Mouse (Mus musculus): ENCODE data around the gene Nav2.

The Nav2 gene

DNA sequence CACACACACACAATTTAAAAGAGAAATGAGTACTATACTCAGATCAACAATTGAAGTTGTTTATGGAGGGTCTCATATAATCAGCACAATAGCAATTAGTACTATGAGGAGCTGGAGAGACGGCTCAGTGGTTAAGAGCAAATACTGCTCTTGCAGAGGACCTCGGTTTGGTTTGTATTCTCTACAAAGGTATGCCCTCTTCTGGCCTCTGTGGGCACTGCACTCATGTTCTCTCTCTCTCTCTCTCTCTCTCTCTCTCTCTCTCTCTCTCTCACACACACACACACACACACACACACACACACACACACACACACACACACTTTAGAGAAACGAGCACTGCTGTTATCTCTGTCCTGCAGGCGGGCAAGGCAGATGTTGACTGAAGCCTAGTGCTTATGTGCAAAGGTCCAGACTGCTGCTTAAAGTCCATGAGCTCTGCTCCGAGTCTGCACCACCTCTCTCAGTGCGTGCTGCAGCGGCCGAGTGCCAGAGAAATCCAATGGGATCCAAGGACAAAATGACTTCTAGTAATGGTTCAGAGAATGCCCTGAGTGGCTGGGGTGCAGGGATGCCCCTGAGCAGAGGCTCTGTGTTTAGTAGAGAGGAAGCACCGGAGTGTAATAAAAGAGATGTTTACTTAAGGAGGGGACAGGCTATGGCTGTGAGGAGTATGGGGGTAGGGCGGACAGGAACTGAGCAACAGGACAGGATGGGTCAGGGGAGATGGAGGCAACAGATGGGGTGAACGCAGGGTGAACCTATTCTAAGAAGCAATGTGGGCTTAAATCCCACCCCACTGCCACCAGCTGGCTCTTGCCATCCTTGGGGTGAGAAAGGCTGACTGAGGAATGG lies 375.2 kb downstream of the Nav2 start:
- no peak for DNase-seq (ENCODE audit: low spot score)

- DNase-seq (ENCODE audit: low spot score) = no peak
Measured at GRCm38 (mm10) chr7:49288186-49288585, 379.7 kb downstream of the Nav2 start.

DNA sequence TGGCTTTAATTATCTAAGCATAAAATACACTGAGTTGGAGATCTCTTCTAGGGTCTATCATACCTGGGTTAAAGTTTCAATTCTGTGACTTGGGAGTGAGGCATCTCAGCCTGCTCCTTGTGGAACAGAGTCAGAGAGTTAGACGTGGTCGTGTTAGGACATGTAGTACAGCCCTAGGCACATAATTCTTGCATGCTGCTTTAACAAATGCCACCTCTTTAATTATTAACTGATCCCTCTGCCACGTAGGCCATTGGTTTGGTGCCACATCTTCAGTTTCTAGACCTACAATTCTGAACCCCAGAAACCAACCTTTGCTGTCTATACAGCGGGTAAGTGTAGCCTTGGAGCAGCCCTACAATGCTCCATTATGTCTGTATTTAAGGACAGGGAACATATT lies 381.8 kb downstream of the Nav2 start:
- no peak for DNase-seq (ENCODE audit: low spot score)

DNA sequence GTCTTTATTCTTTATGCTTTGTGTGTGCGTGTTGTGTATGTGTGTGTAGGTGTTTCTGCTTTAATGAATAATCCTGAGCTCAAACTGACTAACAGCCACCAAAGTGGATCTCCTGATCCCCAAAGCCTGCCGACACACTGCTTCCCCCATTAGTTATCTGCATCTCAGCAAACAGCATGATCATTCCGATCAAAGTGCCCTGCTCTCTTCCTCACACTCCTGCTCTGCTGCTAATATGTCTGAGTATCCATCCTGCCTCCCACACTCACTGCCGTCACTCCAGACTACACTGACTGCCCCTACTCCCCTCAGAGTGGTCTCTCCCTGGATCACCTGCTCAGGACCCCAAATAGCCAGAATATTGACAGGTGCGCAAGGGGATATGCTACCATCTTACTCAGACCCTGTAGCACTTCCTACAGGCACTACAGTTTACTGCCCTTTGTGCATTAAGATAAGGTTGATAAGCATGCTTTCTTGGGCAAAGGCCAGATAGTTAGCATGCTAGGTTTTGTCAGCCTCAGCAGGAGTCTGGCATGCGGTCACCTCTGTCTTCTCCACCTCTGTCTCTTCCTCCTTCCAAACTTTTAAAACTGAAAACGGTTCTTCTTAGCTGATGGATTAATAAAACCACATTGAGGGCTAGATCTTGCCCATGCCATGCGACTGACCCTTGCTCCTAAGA lies 382.8 kb downstream of the Nav2 start:
- DNase-seq (ENCODE audit: low spot score) = no peak

DNA sequence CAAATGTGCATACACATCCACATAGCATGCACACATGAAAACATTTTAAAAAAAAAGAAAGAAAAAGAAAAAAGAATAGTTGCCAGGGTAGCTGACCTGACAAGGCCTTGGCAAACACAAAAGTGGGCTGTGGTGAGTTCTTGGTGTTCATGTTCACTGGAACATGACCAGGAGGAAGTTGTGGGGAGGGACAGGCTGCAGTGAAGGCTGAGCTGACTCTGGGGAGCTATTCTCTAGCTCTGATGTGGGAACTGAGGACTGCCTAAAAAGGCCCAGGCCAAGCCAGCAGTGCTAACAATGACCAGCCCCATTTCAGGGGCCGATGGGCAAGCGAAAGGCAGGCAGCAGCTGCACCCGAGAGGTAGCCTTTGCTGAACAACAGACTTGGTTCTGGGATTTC lies 388.6 kb downstream of the Nav2 start:
- no peak for DNase-seq (ENCODE audit: low spot score)

DNA sequence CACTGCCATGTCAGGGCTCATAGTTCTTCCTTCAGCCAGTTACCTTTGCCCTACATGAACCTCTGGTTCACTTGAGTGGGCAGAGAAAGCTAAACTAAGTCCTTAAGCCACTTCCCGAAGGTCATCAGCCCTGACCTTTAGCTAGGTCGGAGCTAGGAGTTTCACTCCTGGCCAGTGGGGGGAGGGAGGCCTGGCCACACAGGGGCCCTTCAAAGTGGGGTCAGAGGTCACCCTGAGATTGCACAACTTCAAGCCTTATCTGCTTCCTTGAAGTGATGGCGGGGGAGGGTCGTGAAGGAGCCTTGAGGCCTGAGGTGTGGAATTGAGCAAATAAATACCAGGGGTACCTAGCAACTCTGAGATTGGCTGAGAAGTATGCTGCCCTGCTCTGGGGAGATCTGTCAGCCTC lies 389.9 kb downstream of the Nav2 start:
- peak; percentile 35 for DNase-seq (ENCODE audit: low spot score)

GRCm38 (mm10) chr7:49301487-49301886 lies 393.0 kb downstream of the Nav2 start:
- no peak for DNase-seq (ENCODE audit: low spot score)

DNA sequence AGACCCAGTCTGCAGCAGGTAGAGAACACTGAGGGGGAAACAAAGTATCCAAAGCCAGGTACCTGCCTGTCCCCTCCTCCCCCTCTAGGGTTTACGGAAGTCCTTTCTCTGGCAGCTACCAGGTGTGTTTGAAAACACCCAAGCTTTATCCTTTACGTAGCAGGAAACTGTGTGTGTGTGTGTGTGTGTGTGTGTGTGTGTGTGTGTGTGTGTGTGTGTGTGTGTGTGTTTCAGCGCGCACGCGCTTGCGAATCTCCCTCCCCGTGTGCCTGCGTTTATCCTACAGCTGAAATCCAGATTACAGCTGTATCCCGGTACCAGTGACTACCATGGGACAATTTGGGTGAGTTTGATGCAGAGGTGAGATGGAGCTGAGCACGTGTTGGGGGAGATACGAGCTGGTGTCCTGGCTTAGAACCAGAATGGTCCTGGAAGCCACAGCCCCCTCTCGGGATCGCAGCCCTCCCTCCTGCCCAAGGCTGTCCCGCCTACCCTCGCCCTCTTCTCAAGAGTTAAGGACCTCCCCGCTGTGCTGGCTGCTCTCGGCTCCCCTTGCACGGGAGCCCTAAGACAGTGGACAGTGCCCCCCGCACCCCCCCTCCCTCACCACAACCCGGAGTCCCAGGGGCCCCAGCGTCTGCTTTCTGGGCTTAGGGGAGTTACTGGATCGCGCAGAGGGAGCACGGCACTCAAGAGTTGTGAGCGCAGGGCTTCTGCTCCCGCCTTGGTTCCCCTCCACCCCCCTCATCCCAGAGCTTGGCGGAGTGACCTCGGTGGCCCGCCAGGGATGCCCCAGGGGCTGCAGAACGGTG lies 395.3 kb downstream of the Nav2 start:
- peak; percentile 66 for DNase-seq (ENCODE audit: low spot score)

- no peak for DNase-seq (ENCODE audit: low spot score)
Measured at GRCm38 (mm10) chr7:49307717-49308116, 399.2 kb downstream of the Nav2 start.

DNA sequence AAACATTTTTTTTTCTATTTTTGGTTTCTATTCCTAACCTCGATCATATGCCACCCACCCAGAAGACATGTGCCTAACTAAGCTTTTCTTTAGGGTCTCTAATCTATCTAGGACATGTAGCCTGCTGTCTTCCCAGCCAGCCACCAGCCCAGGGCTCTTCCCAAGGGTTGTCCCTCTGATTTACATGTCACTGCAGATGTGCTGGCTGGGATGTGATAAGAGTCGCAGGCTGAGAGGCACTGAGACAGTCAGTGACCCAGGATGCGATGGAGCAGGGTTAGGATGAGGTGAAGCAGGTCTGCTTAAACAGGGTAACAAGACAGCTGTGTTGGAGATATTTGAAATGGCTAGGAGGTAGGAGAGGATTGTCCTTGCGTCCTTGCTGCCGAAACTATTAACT lies 401.2 kb downstream of the Nav2 start:
- no peak for DNase-seq (ENCODE audit: low spot score)

DNA sequence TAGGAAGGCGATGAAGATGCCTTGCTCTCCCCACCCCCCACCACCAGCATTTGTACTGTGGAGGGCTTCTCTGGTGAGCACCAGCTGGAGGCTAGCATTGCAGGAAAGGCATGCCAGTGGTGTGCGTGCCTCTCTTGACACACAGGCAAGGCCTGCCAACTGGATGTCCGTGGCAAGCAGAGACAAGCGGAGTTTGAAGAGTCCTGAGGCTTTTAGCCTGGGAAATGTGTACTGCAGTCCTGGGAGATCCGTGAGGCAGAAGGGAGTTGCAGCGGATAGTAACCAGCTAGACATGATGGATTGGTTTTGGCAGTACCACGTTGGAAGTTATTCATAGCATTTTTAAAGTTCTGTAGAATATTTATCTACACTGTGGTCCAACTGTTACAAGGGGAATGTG lies 405.4 kb downstream of the Nav2 start:
- DNase-seq (ENCODE audit: low spot score) = no peak

- no peak for DNase-seq (ENCODE audit: low spot score)
Measured at GRCm38 (mm10) chr7:49315033-49315432, 406.5 kb downstream of the Nav2 start.

DNA sequence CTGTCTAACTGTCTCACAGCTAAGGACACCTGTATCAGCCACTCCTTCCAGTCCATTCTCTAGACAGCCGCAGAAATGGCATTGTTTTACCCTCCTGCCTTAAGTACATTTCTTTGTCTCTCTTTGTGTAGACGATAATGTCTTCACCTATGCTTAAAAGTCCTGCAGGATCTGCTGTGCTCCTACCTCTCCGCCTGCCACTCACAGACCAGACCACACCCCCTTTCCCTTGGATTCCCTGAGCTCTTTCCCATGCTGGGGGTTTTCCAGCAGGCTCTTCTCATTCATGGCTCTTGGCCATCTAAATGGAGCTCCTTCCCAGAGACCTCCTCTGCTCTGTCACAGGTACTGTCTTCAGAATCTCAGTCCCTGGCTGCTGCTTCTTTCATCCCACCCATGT lies 408.1 kb downstream of the Nav2 start:
- DNase-seq (ENCODE audit: low spot score) = no peak

GRCm38 (mm10) chr7:49318183-49318897 lies 409.8 kb downstream of the Nav2 start:
- DNase-seq (ENCODE audit: low spot score) = no peak

DNA sequence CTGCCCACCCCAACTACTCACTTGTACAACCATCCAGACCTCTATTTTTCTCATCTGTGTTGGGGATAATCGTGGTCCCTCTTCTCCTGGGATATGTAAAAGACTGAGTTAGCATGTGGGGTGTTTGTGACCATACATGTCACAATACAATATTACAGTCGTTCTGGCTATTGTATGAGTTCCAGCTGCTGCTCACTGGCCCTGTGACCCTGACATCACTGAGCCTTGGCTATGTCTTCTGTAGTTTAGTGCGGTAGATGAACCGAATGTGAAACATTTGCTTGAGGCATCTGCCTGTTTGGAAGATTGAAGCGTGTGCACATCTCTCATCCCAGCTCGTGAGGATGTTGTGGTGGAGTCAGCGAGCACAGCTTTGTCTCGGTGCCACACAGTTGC lies 410.4 kb downstream of the Nav2 start:
- no peak for DNase-seq (ENCODE audit: low spot score)

- DNase-seq (ENCODE audit: low spot score) = no peak
Measured at GRCm38 (mm10) chr7:49319981-49320380, 411.5 kb downstream of the Nav2 start.

GRCm38 (mm10) chr7:49321124-49321531 lies 412.6 kb downstream of the Nav2 start:
- no peak for DNase-seq (ENCODE audit: low spot score)

GRCm38 (mm10) chr7:49322179-49322578 lies 413.7 kb downstream of the Nav2 start:
- no peak for DNase-seq (ENCODE audit: low spot score)

- DNase-seq (ENCODE audit: low spot score) = no peak
Measured at GRCm38 (mm10) chr7:49324575-49324974, 416.1 kb downstream of the Nav2 start.

GRCm38 (mm10) chr7:49326136-49326722 lies 417.7 kb downstream of the Nav2 start:
- DNase-seq (ENCODE audit: low spot score) = no peak

DNA sequence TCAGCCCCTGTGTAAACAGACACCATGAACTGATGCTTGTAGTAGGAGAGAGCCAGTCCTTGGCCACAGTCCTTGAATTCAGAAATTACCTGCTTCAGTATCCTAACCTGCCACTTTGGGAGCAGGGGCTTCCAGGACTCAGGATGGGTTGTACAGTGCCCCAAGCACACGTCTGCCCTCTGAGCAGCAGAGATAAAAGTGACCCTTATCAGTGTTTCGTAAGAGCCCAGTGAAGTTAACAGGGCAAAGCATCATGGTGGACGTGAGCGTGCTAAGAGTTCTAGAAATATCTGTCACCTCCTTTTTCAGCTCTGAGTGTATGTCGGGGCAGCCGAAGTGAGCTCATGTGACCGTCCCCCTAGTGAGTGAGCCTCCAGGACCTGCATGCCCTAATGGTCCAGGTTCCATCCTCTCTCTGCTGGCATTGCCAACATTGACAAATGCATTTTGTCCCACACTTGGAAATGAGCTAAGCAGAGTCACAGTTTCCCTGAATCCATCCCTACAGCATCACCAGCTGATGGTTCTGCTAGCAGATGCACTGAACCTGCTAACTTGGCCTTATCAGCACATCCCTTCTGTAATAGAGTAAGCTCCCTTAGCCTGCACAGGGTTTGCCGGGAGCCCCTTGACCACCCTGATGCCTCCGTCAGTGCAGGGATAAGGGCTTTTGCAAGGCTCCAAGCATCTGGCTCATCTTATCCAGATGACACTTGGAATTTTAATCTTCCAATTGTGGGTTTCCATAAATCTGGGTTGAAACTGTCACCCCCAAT lies 418.6 kb downstream of the Nav2 start:
- DNase-seq (ENCODE audit: low spot score) = no peak

Measured in embryo, embryonic 10.5 days (tissue).